Comparison of ENCODE assay signal across 1 mouse cellular context in the genomic region with DNA sequence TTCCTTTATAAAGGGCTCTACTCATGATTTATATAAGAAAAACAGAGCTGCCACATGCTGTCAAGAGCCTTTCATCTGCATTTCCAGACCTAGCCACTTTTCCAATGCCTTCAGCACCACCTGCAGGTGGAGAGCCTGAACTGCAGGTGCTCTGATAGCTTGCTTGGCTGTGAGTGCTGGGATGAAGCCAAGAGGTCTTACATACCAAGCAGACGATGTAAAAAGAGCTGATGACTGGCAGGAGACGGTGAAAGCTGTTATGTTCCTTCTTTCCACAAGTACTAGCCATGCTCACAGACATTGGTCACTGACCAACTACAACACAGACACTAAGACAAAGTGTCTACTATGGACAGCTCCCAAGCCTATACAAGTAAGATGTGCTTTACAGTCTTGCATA.
TF ChIP-seq lines count a peak whose summit lies in the region.

No protein-coding gene starts in this region.

TF ChIP-seq in C2C12, 6 proteins besides CTCF, POLR2A, EP300 and RAD21:
- no peak for TF ChIP-seq FOSL1 (IDR thresholded peaks at IDR 0.05; ENCODE audit: insufficient read depth, low read length, poor library complexity, severe bottlenecking)
- TF ChIP-seq MAX (IDR thresholded peaks at IDR 0.05) = peak; percentile 59
